Mouse (Mus musculus) spleen, postnatal 10 days (tissue): ENCODE results near the gene Prkn.

ENCODE experiments used
- DNase-seq, 2 experiments: peaks; one replicate each; pipeline ENCODE4 v3.0.0; 2021 to 2022; ENCODE audit warnings: low spot score in 2 of 2

Prkn gene

DNA sequence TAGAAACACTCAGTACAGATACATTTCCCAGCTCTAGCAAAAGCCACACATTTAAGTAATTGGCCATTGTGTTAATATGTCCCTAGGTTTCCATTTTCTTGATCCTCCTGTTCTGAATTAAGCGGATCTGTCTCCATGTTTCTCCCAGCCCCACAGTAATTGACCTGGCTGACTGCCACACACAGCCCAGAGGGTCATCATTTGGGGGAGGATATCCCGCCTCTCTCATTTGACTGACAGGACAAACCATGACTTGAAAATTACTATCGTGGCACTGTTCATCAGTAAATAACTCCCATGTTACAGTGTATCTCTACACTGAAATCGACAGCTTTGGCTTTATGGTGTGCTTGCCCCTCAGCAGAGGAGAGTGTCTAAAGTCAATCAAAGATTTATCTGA lies 146.9 kb downstream of the Prkn start:
- no peak for DNase-seq

DNA sequence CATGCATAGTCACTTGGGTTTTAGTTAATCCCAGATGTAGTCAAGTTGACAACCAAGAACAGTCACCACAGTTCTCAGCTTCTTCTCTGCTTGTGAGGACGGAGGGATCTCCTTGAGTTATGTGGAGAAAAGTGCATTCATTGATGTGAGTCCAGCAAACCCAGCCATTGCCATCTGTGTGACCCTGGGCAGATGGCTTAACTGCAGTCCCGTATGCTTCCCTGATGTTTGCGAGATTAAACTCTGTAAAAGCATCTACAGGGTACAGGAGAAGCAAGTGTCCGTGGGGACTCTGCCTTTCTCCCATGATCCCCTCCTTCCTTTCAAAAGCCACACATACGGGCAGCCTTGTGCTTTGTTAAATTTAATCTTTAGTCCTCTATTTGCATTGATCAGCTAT lies 157.1 kb downstream of the Prkn start:
- no peak for DNase-seq

DNA sequence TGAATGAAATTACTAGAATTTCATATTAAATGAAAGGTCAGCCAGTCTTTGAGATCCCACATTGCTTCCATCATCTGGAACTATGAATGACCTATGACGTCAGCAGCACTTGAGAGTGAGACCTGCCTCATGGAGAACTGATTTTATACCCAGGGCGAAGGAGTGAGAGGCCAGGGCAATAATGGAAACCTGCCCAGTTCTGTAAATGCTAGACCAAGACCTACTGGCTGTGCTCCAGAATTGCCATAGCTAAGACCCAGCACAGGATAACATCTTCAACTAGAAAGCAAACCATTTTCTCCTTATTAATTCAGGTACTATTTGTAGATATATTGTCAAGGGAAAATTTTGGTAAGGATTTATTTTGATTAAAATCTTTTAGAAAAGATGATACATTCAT lies 183.2 kb downstream of the Prkn start:
- DNase-seq, result no peak

DNA sequence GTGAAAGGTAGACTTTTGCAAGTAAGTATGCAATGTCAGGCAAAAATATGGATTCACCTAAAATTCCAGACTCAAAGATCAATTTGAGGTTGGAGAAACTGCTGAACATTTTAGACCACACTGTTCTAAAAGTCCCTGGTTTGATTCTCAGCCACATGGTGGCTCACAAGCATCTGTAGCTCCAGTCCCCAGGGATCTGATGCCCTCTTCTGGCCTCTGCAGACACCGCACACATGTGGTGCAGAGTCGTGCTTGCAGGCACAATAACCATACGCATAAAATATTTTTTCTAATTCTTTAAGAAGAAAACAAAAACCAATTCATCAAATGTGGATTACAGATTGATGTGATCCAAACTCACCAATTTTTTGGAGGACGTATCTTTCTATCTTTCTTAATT lies 189.2 kb downstream of the Prkn start:
- no peak for DNase-seq

DNA sequence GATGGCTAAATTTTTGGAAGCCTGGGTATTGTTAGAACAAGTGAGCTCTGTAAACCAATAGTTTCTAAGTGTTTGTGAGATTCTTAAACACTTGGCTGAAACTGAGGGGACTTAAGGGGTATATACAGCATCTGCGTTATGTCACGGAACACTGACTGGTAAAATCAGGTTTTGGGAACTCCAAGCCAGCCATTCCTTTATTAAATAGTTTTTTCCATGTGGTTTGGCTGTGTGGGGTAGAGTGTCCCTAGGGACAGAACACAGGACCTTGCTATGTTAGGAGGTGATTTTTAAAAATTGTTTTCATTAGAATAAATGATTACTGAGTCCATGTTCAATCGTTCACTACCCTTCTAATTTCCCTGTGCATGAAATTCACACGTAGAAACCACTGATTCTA lies 190.8 kb downstream of the Prkn start:
- no peak for DNase-seq

DNA sequence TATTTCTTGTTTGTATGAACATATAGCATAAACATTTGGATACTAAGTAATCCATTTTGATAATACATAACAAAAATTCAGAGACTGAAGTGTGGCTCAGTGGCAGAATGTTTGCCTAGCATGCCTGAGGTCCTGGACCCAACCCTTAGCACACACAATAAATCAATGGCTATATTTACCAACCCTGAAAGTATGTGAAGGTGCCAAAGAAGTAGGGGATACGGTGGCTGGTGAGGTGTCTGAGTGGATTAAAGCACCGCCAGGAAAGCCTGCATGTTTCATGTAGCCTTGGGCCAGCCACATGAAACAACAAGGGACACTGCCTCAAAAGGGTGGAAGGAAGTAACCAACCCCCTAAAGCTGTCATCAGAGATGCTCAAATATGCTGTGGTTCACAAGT lies 192.2 kb downstream of the Prkn start:
- no peak for DNase-seq

DNA sequence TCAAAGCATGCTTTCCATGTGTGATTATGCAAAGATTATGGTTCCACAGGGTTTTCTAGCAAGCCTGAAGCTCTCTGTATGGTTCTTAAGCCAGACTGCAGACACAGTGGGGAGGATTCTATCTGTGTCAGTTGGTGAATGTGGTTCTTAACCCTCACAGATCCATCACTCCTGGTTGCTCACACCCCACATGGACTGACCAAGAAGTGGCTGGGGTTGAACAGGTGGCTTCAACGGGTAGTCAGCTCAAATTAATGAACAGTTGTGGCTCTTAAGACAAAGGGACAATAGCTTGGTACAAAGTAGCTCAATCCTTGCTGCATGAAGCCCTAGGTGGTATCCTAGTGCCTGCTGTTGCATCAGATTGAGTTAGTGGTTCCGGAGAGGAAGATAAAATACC lies 193.4 kb downstream of the Prkn start:
- no peak for DNase-seq

DNA sequence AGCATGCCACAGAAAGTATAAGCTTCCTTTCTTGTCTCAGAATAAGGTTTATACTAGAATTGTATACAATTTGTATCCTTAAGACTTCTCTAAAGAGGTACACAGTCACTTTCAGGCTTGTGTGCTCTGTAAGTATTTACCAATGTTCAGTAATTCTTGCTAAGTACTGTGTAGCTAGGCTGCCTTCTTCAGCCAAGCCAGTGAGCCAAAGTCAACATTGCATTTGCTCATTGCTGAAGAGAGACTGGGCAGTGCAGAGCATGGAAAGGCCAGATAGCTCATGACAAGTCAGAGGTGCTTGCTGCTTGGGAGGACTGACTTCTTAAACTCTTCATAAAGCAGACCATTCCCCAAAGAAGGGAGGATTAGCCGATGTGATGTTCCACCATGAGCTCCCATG lies 198.1 kb downstream of the Prkn start:
- DNase-seq, result no peak

DNA sequence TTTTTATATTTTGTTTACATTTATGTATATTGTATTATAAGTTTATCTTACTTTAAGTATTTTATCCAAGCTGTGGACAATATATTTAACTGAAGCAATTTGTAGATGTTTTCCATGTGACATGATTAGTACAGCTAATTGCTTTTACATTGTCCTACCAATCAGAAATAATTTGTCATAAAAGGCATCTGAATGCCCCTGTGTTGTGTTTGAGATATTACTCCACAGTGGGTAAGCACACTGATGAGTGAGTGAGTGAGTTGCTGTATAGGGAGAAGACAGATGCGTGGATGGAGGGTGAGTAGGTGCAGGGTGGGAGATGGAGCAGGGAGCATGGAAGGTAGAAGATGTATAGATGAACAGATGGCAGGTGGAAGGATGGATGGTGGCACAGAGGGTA lies 218.8 kb downstream of the Prkn start:
- no peak for DNase-seq

DNA sequence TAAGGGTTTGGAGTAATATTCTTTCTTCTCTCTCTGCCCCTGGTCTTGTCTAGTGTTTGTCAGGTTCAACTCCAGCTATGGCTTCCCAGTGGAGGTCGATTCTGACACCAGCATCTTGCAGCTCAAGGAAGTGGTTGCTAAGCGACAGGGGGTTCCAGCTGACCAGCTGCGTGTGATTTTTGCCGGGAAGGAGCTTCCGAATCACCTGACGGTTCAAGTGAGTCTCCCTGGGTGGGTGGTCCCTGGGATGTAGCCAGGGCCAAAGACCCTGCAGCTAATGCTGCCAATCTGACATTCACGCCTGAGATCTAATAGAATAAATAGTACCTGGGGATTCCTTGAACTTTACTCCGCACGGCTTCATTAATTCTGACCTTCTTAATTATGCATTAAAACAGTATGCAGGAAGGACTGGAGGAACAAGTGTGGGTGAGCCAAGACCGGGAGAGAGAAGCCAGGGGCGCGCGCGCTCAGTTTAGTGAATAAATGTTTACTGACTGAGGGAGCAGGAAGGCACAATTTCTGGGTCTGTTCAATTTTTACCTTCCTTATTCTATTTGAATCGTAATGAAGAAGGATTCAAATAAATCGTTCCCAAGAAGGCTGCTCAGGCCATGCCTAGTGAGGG lies 227.0 kb downstream of the Prkn start:
- no peak for DNase-seq

DNA sequence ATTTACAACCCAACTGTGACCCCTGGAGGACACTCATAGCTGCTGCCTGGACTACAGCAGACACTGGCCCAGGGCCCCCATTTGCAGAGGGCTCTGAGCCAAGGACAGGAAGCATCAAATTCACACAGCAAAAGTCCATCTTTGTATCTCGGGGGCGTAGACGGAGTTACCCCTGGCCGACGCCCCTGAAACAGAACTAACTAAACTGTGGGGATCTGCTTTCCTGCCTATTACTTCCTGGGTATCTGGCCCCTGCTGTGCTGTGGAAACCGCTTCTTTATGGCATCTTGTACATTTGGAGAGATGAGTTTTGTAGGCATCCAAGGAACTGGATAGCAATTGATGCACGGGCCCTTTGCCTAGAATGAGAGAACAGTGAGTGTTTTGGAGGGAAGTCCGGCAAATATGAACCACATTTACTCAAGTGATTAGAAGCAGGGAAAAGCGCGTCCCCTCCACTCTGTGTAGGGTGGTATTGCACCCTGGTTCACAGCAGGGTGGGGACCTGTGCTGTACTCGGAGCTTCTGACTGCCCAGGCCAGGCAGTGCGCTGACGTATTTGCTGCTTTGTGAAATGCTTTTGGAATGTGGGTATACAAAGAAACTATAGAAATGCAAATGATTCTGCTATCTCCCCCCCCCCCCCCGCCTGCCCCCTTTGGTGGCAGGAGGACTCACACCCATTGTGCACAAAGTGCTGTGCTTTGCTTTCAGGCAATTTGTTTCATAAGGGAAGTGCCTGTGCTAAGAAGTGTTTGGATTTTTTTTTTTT lies 227.7 kb downstream of the Prkn start:
- no peak for DNase-seq

DNA sequence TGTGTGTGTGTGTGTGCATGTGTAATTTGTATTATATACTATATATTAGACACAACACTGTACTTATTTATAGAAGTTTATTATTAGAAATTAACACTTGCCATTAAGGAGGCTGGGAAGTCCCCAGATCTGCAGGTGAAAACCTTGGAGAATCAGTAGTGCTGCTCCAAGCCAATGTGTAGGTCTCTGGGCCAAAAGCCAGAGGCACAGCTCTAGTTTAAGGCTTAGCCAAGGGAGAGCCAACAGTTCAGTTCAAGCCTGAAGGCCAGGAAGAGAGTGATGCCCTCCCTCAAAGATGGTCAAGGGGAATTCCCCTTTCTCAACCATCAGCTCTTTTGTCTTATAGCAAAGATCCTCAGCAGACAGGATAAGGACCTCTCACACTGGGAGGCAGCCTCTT lies 230.8 kb downstream of the Prkn start:
- DNase-seq, result no peak

DNA sequence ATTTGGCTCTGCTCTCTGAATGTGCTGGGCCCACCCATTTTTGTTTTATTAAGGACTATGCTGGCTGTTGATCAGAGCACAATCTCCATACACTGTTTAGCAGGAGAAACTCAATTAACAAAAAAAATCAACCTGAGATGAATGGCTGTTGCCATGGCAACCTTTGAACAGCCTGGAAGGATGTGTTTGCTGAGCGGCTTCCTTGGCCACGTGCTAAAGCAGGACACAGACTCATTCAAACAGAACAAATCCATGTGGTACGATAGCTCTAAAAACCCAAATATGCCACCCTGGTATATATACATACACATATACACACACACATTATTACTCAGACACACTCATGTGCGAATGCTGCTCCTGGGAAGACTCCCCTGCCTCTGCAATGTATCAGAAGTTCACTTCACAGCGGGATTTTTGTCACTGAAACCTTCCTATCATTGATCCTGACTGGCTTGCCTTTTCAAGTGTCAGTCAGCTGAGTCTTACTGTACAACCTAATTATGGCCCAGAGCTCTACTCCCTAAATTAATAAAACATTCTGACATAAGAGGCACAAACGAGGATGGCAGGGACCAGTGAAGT lies 236.2 kb downstream of the Prkn start:
- DNase-seq, result no peak

DNA sequence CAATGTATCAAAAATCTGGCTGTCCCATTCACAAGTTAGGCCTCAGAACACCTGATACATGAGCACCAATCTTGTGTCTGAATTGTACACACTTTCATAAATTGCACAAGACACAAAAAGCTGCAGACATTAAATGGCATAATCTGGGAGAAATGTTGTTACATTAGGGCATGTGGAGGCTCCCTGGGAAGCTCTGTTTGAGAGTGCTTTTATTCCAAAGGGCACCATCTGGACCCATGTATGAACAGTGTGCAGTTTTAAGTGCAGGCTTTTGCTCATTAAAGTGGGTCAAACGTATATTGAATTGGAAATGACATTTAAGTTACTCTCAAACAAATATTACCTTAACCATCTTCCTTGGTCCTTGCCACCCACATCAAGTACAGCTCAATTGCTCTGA lies 246.3 kb downstream of the Prkn start:
- no peak for DNase-seq

DNA sequence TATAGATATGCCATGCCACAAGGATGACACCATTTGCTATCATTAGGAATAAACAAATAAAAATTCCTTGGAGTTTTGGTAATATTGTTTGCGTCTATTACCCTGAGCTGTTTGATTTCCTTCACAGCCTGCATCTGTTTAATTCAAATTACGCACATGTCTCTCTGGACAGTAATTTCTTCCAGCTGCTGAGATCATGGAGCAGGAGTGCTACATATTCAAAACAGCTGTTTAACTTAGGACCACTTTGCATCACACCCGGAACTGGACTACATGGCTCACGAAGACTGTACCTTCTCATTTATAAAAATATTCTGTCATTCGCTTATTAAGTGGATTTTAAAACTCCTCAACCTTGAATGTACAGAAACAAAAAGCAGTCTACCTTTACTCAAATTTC lies 246.9 kb downstream of the Prkn start:
- no peak for DNase-seq

DNA sequence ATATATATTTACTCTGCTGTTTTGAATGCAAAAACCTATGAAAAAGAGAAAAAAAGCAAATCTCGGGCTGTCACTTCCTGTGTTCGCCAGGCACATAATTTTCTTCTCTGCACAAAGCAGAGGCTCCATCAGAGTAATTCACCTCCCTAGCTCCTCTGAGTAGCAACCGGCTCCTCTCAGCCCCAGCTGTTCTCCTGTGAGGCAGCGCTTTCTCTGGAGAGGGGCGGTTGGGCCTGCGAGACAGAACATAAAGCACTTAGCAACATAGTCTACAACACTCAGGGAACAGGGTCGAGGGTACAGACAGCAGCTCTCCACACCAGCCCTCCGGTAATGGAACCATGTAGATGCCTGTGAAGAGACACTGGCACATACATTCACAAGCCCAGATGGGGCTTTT lies 247.6 kb downstream of the Prkn start:
- DNase-seq, result no peak

DNA sequence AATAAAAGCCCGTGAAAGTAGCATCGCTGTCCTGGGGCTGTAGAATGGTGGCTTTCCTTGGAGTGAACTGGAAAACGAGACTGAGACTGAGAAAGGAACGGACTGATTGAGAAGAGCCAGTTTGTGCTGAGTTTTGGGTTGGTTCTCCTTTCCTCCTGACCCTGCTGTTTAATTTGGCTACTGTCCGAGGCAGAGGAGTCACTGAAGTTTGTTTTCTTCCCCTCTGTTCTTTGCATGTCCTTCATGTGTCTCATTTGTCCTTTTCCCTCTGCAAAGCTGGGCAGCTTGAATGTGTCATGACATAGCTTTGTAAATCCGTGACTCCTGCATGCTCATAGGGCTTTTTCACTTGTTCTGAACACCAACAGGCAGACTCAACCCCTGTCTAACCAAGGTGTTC lies 249.2 kb downstream of the Prkn start:
- DNase-seq, result no peak

DNA sequence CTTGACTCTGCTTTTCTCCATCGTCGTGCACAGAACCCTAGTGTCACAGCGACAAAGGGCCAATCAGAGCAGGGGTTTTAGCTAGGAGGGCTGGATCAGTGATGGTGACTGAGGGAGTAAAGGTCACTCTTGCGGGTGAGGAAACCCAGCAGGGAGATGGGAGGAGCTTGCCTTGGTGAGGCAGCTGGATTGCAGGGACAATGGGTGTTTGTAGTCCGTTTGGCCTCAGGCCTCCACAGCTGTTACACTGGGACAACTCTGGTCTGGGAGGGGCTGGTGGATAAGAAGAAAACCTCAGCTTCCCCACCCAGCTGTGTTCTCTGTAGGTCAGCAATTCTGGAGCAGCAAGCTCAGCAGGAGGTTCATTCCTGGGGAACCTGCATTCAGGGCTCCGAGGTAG lies 252.7 kb downstream of the Prkn start:
- DNase-seq, result no peak

DNA sequence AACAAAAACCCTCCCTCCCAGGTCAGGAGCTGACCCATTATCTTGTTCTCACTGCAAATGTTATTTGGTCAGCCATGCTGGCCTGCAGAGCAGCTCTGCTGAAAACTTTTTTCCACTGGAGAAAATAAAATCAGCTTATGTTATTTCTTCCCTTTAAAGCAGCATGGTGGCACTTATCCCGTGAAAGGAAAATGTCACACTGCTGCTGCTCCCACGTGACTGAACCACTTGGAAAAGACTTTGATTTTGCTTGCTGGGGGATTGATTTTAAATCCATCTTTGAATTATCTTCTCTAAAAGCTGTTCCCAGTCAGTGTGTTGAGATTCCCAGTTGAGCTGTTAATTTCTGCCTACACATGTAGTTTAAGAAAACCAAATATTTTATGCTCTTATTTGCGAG lies 253.1 kb downstream of the Prkn start:
- no peak for DNase-seq

DNA sequence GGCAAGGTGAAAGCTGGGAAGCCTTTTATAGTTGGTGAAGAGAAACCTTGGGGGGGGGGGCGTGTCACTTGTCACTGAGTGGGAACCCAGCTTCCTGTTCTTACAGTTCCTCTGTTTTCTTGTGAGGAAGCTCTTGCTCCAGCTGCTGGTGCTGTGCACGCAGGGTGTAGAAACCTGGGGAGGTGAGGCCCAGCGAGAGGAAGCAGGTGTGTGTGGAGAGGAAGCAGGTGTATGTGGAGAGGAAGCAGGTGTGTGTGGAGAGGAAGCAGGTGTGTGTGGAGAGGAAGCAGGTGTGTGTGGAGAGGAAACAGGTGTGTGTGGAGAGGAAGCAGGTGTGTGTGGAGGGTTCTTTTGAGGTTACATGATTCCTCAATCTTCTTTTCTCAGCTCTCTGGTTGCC lies 266.8 kb downstream of the Prkn start:
- DNase-seq, result no peak

DNA sequence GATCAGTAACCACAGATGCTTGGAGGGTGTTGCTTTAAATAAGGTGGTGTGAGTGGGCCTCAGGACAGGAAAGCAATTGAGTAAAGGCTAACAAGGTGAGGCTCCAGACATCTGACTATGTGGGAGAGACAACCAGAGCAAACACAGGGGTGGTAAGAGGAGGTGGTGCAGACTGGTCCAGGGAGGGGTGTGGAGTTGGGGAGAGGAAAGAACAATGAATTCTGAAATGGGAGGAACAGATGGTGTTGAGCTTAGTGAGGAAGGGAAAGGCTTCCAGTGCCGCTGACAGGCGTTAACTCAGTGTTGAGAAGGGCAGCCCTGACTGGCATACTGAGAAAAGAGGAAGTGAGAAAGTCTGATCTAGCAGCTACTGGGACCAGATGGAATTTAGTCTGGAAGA lies 267.7 kb downstream of the Prkn start:
- no peak for DNase-seq

DNA sequence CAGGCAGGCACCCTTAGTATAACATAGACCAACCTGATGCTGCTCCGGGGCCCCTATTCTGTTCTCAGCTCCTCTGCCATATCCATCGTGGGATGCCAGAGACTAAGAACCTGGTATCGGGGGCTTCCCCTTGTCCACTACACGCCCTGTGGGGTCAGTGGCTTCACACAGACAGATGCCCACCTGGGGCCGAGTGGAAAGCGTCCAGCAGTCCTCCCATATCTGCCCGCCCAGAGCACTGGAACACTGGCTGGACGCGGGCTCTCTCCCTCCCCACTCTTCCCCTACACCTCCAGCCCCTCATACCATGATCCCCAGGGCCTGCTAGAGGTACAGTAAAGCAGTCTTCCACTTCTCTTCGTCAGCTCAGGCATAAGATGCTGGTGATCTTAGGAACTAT lies 277.3 kb downstream of the Prkn start:
- DNase-seq, result no peak

DNA sequence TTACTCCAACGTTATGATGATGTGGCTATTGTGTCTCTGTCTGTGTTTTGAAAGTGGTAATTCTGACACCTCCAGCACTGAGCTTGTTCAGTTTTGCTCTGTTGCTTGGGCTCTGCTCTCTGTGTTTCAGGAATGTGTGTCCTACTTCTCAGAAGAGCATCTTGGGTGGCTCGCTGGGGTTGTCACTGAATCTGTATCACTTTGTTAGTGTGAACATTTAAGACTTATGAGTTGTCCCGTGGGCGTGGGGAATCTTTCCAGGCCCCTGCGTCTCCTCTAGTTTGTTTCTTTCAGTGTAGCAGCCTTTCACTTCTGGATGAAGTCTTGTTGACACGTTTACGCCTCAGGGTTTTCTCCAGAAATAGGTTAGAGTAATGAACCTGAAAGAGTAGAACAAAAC lies 283.9 kb downstream of the Prkn start:
- no peak for DNase-seq

DNA sequence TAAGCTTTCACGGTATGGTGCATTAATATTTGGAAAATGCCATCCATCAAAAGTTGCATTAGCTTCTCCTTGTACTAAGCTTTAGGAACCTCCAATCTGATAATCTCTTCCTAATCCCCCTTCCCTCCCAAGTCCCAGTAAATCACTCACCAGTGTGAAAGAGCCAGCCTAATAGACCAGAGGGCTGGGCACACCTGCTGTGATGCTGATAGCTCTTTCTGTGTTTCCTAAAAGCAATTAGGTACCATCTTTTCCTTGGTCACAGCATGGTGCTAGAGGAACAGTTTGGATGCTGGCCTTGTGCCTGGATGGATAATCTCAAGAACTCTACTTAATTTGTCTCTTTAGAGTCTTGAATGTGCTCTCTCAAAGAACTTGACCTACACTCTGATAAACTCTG lies 287.0 kb downstream of the Prkn start:
- no peak for DNase-seq
